Mouse (Mus musculus) heart, embryonic 11.5 days (tissue): Measurements from ENCODE around the gene Dtnbp1. TPM values are rescaled to one million over a fixed set of nuclear protein-coding genes. Genes with fewer than 3 reads are reported as not detected.

Experiments
- ATAC-seq: fragments of 200-750 bp; cut with Nextera tagmentation; replicated peaks from 2 replicates; pipeline ENCODE4 v1.8.0; 2017; ENCODE audit warnings: moderate library complexity; ENCODE audit not compliant: insufficient number of reproducible peaks, low FRiP score, low TSS enrichment
- H3K27ac ChIP-seq: fragments of 300-500 bp; sonication (generic); 2 replicates; pipeline ENCODE4 v1.5.1; 2014; ENCODE audit warnings: mild to moderate bottlenecking, low read depth, low read length
- H3K27me3 ChIP-seq: fragments of 300-500 bp; sonication (generic); 2 replicates; pipeline ENCODE4 v1.6.1; 2014; ENCODE audit warnings: mild to moderate bottlenecking, low read length, mixed read lengths; ENCODE audit not compliant: control insufficient read depth, insufficient read depth
- H3K36me3 ChIP-seq: fragments of 300-500 bp; sonication (generic); 2 replicates; pipeline ENCODE4 v1.6.1; 2014; ENCODE audit warnings: mild to moderate bottlenecking, low read length, moderate library complexity, mixed read lengths; ENCODE audit not compliant: control insufficient read depth, insufficient read depth
- H3K4me1 ChIP-seq: fragments of 300-500 bp; sonication (generic); 2 replicates; pipeline ENCODE4 v1.6.1; 2014; ENCODE audit warnings: low read length; ENCODE audit not compliant: control insufficient read depth, insufficient read depth
- H3K4me2 ChIP-seq: fragments of 300-500 bp; sonication (generic); 2 replicates; pipeline ENCODE4 v1.6.1; 2014; ENCODE audit warnings: mild to moderate bottlenecking, moderate library complexity
- H3K4me3 ChIP-seq: fragments of 300-500 bp; sonication (generic); 2 replicates; pipeline ENCODE4 v1.5.1; 2014; ENCODE audit warnings: low read depth, low read length
- H3K9ac ChIP-seq: fragments of 300-500 bp; sonication (generic); 2 replicates; pipeline ENCODE4 v1.6.1; 2014; ENCODE audit warnings: mild to moderate bottlenecking, low read depth, low read length, moderate library complexity
- H3K9me3 ChIP-seq: fragments of 300-500 bp; sonication (generic); replicated peaks from 2 replicates; pipeline ENCODE4 v1.6.1; 2016; ENCODE audit warnings: low read length; ENCODE audit not compliant: control insufficient read depth
- WGBS: fragments of 180-500 bp; shearing (Covaris S2); extraction: QIAGEN DNeasy Blood & Tissue Kit; methylation state at CpG from one replicate; pipeline ENCODE4 v1.1.7; 2014; ENCODE audit not compliant: insufficient replicate concordance; 5-methylcytosine and 5-hydroxymethylcytosine counted together
- polyA plus RNA-seq: library from polyadenylated mRNA; unstranded; fragments of >200 nt; fragmentation: Nextera tagmentation; extraction: Ambion mirVana; gene quantifications from 2 replicates; pipeline ENCODE4 v1.2.1, GENCODE M21; 2014

Gene Dtnbp1
- polyA plus RNA-seq, 1 experiment from 2014 or later: 64.1 TPM

DNA sequence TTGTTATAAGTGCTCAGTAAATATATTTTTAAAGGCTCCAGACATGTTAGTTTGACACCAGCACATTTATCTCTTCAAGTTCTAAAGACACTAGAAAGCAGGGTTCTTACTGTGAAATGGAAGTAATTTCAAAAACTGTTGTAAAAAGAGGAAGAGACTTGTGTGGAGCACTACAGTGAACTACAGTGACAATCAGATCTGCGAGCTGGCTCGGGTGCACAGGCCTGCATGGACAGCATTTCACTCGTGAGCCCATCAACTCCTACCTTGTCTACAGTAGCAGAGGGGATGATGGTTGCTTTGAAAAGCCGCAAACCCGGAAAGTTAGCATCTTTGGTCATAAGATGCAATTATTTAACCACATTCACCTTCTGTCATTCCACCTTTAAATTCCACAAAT is 5.6 kb downstream of the Dtnbp1 start:
- ATAC-seq: no peak
- no peak overlapping the region for H3K27ac ChIP-seq
- peaks cover 10% of the 10 kb centered on the region for H3K36me3 ChIP-seq
- H3K4me3 ChIP-seq: no peak overlapping the region
- peaks cover 21% of the 10 kb centered on the region for H3K4me1 ChIP-seq
- H3K4me2 ChIP-seq: no peak overlapping the region
- no peaks in the 10 kb centered on the region for H3K9me3 ChIP-seq
- WGBS: 83% methylated on average over 5 of the region's 5 CpGs
- H3K27me3 ChIP-seq: no peaks in the 10 kb centered on the region
- no peak overlapping the region for H3K9ac ChIP-seq

DNA sequence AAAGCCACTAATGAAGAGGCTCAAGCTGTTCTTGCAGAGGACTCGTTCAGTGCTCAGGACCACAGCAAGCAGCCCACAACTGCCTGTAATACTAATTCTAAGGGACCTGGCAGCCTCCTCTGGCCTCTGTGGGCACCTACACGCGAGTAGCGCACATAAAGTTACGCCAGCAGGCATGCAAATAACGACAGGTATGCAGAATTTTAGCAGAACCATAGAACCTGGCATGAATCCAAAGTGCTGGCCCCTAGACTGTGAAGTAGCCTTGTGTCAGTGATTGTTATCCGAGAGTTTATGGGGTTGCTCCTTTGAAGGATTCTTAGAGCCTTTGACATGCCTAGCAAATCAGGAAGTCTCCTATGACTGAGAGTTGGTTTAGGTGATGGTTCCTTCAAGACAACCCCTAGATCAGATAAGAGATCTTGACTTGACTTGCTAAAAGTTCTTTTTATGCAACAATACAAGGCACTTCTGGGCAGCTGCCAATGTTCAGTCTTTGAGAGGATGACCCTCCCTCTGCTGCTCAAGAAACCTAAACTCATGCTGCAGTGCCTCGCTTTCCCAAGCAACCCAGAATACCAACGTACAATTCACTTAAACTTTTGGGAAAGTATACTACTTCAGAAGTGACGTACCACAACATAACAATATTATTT is 9.3 kb downstream of the Dtnbp1 start:
- Histone ChIP-seq H3K27me3 (no peaks in the 10 kb centered on the region), H3K4me2 (no peak overlapping the region), H3K9ac (no peak overlapping the region), H3K36me3 (peaks cover 8% of the 10 kb centered on the region; the same call in 1 of the 2 replicates), H3K4me3 (no peak overlapping the region), H3K9me3 (no peaks in the 10 kb centered on the region), H3K27ac (no peak overlapping the region), H3K4me1 (no peaks in the 10 kb centered on the region)
- 89% methylated on average over 10 of the region's 10 CpGs for WGBS
- no peak for ATAC-seq

- 90% methylated on average over 4 of the region's 4 CpGs for WGBS
- Histone ChIP-seq H3K9ac (no peak overlapping the region), H3K36me3 (peaks cover 8% of the 10 kb centered on the region; the same call in 1 of the 2 replicates), H3K4me3 (no peak overlapping the region), H3K4me2 (no peak overlapping the region), H3K27ac (no peak overlapping the region), H3K9me3 (no peaks in the 10 kb centered on the region), H3K27me3 (no peaks in the 10 kb centered on the region), H3K4me1 (no peaks in the 10 kb centered on the region)
- ATAC-seq: no peak
Observed at GRCm38 (mm10) chr13:44991936-44992335, 10.0 kb downstream of the Dtnbp1 start.

DNA sequence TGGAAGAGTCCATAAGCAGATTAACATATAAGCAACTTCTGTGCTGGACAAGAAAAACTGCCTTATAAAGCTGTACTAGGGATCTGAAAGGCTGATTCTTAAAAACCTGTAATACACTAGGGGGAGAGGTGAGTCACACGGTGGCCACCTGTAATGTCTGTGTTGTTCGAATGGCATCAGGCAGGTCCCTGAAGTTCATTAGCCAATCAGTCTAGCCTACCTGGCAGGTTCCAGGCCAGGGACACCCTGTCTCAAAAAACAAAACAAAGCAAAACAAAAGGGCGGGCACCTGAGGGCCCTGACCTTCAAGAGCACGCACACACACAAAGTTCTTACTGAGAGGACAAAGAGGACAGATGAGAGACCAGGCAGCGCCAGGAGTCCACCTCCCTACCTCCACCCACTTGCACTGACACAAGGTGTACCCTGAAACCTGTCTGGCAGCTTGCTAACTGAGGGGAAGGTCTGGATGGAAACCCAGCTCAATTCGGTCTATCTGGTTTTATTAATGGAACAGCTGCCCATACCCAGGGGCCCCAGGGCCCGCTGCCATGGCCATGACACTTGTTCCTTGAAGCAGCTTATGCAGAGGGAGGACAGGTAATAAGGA is 11.8 kb downstream of the Dtnbp1 start:
- peaks cover 3% of the 10 kb centered on the region; the same call in 1 of the 2 replicates for H3K4me1 ChIP-seq
- H3K27me3 ChIP-seq: no peaks in the 10 kb centered on the region
- H3K4me2 ChIP-seq: no peak overlapping the region
- H3K36me3 ChIP-seq: peaks cover 8% of the 10 kb centered on the region; the same call in 1 of the 2 replicates
- H3K4me3 ChIP-seq: no peak overlapping the region
- no peak for ATAC-seq
- H3K27ac ChIP-seq: no peak overlapping the region
- WGBS: 90% methylated on average over 7 of the region's 7 CpGs
- H3K9me3 ChIP-seq: no peaks in the 10 kb centered on the region
- H3K9ac ChIP-seq: no peak overlapping the region

GRCm38 (mm10) chr13:44986352-44986751 is 15.6 kb downstream of the Dtnbp1 start:
- WGBS: 75% methylated on average over 2 of the region's 2 CpGs

GRCm38 (mm10) chr13:44985321-44985720 is 16.6 kb downstream of the Dtnbp1 start:
- no peak overlapping the region for H3K27ac ChIP-seq
- H3K36me3 ChIP-seq: peaks cover 4% of the 10 kb centered on the region; the same call in 1 of the 2 replicates
- H3K27me3 ChIP-seq: no peaks in the 10 kb centered on the region
- ATAC-seq: no peak
- peaks cover 3% of the 10 kb centered on the region; the same call in 1 of the 2 replicates for H3K4me1 ChIP-seq
- WGBS: 58% methylated on average over 2 of the region's 2 CpGs
- H3K9ac ChIP-seq: no peak overlapping the region
- no peaks in the 10 kb centered on the region for H3K9me3 ChIP-seq
- H3K4me3 ChIP-seq: no peak overlapping the region
- H3K4me2 ChIP-seq: no peak overlapping the region

More at GRCm38 (mm10) chr13:44986352-44986751, 15.6 kb downstream of the Dtnbp1 start:
- H3K4me3 ChIP-seq: no peak overlapping the region
- no peak overlapping the region for H3K9ac ChIP-seq
- H3K4me2 ChIP-seq: no peak overlapping the region
- peaks cover 3% of the 10 kb centered on the region; the same call in 1 of the 2 replicates for H3K4me1 ChIP-seq
- no peaks in the 10 kb centered on the region for H3K9me3 ChIP-seq
- no peak for ATAC-seq
- no peak overlapping the region for H3K27ac ChIP-seq
- H3K36me3 ChIP-seq: peaks cover 4% of the 10 kb centered on the region; the same call in 1 of the 2 replicates
- H3K27me3 ChIP-seq: no peaks in the 10 kb centered on the region

DNA sequence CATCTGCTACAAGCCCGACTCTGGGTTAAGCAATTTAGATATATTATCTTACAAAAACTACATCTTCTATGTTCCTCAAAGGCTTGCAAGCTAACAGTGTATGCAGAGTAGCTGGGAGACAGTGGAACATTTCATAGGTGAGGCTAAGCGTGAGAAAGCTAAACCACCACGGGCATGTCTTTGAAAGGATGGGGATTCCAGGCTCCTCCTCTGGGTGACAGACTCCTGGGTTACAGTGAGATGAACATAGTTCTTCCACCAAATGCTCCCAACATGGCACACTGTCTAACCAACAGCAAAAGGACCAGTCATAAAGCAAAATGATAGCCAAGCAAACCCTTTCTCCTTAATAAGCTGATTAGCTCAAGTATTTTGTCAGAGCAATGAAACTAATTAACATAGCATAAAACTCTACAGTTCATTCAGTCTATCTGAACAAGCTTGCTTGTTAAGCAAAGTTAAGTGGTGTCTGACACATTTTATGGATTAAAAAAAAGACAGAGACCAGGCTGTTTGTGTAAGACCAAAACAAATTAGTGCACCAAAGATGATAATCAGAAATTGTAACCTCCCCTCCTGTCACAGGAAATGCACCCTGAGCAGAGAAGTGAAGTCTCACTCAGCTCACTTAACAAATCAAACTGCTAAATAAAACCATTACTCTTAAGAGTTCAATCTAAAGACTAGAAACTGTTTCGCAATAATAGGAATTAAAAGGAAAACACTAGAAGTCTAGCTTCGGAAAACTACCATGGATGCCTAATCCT is 18.1 kb downstream of the Dtnbp1 start:
- Histone ChIP-seq H3K4me3 (no peak overlapping the region), H3K9me3 (no peaks in the 10 kb centered on the region), H3K4me1 (peaks cover 3% of the 10 kb centered on the region; the same call in 1 of the 2 replicates), H3K27me3 (no peaks in the 10 kb centered on the region), H3K4me2 (no peak overlapping the region), H3K36me3 (peaks cover 4% of the 10 kb centered on the region; the same call in 1 of the 2 replicates), H3K9ac (no peak overlapping the region), H3K27ac (no peak overlapping the region)
- 79% methylated on average over 5 of the region's 5 CpGs for WGBS
- ATAC-seq: no peak

DNA sequence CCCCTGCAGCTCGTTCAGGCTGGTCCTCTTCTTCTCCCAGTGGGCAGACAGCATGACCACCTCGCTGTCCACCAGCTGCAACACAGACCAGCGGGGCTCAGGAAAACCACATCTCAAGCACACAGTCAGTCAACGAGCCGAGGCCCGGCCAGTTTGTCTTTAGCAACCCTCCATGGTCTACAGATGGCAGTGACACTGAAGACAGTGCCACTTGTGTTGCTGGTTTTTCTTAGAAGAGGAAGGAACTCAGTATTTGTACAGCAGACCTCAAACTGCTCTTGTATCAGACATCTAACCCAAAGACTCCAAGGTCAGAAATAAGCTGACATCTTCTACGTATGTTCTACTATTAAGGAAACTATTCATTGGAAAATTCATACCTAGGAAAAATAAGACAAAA is 19.1 kb downstream of the Dtnbp1 start:
- Histone ChIP-seq H3K9me3 (no peaks in the 10 kb centered on the region), H3K4me3 (no peak overlapping the region), H3K27me3 (no peaks in the 10 kb centered on the region), H3K4me2 (no peak overlapping the region), H3K4me1 (peaks cover 3% of the 10 kb centered on the region; the same call in 1 of the 2 replicates), H3K9ac (no peak overlapping the region), H3K27ac (no peak overlapping the region), H3K36me3 (peaks cover 4% of the 10 kb centered on the region; the same call in 1 of the 2 replicates)
- 73% methylated on average over 7 of the region's 7 CpGs for WGBS
- ATAC-seq: no peak
